Mouse (Mus musculus) right cerebral cortex, postnatal 36 days (tissue): ENCODE measurements around the gene Cacna2d1.
A peak's percentile ranks its signal among the peaks of the same experiment; 100 is the strongest.

ENCODE experiments used
- DNase-seq, 2 experiments: peaks; one replicate each; pipeline ENCODE4 v3.0.0; 2022; ENCODE audit warnings: low spot score in 2 of 2, mixed read lengths in 1 of 2

Gene Cacna2d1

DNA sequence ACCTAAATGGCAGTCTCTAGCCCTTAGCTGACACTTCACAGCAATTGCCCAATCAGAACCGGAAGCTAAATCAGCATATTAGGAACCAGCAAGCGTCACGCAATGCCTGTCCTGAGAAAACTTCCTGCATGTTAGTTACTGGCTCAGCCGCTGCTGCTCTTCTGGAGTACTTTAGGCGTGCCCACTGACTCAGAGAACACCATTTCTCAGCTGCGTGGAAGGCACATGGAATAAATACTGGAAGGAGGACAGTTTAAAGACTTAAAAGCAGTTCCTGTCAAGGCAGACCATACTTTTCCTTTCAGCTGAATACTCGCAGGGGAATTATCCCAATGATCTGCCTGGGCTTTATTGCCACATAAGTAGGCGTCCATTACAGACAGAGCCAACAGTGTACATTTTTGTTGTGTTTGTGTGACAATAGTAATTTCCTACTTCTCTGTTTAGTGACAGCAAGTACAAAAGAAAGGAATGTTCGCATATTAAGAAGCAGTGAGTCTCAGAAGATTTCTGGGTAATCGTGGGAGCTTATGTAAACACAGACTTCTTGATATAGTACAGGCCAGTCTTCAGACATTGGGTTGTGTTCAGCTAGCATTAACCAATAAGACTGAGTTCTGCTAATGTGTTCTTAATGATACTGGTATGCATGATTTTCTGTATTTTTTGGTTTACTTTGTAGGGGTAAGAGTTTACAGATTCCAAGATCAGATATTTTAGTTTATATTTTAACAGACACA lies 113.1 kb downstream of the Cacna2d1 start:
- peak in 1 of 2 experiments; percentile 10 for DNase-seq

DNA sequence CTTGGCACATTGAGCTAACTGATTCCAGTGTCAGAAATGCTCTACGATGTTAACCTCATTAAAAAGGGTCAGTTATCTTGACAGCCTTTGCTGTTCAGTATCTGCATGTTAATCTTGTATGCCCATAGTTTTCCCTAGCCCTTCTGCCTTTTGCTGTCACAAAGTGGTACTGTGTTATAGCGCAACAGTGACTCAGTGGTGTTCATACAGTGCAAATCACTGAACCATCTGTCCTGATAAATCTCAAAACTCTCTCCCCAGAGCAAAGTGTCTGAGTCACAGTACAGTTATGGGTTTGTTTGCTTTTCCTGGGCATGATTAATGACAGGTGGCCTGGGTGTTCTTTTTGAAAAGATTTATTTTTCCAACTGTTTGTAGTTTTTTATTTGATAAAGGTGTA lies 122.3 kb downstream of the Cacna2d1 start:
- DNase-seq, result no peak

DNA sequence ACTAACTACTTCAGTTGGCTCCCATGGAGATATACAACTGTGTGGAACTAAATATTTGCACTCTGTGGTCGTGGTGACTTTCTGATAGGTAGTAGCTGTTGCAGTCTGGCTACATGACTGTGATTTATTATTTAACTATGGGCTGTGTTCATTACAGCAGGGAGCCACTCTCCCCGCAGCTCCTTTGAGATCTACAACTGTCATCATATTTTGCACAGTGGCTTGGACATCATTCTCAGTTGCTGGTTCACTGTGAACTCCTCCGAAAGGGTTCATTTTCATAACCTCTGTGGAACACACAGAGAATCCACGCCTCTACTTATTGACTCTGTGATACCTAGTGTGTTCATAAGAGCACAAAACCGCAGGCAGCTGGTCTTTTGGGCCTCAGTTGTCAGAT lies 128.3 kb downstream of the Cacna2d1 start:
- no peak for DNase-seq

DNA sequence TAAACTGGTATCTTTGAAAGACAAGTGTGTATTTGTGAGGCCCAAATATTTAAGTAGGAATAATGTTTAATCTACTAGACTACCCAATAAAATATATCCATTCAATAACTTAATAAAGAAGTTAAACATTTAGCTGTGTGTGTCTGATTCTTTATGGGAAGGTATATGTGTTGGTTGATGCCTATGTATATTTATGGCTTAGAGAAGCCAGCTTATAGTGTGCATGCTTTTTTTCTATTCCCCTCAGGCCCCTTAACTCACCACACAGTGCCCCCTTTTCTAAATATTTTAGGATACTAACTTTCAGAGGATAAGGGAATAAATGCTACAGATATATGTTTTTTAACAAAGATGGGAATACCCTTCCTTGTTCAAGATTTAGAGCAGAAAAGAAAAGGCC lies 128.8 kb downstream of the Cacna2d1 start:
- no peak for DNase-seq

DNA sequence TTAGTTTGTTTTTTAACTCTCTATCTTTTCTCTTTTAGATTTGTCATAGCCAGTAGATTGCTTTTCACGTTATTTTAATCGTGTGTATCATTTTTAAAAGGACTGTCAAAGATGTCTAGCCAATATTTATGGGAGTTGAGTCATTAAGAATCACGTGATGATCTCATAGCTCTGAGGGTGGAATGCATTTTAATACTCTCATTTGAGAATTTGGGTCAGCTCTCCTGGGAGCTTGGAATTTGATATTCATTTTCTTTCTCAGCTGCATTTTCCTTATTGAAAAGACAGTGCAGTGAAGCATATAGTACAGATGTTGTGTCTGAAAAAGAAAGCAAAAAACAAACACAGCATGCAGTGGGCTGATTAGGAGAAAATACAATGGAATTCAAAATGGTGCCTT lies 129.5 kb downstream of the Cacna2d1 start:
- no peak for DNase-seq

DNA sequence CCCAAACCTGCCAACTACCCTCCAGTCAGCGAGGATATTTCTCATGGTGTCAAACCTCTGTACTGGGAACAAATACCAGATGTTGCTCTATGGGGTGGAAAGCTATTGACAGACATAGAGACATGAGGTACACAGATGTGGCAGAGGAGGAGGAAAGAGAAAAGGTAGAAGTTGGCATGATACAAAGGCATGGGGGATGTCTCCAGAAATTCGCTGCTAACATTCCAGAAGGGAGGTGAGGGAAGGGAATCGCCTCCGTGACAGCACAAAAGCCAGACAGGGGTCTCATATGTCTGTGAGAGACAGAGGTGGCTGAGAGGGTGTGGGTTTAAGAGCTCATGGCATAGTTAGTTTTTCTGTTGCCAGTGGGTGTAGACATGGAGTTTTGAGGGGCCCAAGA lies 131.3 kb downstream of the Cacna2d1 start:
- DNase-seq, result no peak

DNA sequence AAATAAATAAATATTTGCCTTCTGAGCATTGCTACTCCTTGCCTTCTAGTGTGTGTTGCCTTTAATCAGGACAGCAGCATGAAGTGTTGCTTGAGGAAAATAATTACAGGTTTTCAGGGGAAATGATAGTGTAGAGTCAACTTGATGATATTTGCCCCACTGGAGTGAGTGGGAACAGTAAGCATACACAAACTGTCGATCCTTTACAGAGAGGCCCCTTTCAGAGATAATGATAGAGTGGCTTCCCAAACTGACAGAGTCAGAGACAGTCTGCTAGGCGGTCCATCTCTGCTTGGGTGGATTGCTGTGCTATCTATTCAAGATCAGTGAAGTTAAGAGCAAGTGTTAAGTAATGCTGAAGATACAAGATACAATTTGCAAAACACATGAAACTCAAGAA lies 147.8 kb downstream of the Cacna2d1 start:
- no peak for DNase-seq

DNA sequence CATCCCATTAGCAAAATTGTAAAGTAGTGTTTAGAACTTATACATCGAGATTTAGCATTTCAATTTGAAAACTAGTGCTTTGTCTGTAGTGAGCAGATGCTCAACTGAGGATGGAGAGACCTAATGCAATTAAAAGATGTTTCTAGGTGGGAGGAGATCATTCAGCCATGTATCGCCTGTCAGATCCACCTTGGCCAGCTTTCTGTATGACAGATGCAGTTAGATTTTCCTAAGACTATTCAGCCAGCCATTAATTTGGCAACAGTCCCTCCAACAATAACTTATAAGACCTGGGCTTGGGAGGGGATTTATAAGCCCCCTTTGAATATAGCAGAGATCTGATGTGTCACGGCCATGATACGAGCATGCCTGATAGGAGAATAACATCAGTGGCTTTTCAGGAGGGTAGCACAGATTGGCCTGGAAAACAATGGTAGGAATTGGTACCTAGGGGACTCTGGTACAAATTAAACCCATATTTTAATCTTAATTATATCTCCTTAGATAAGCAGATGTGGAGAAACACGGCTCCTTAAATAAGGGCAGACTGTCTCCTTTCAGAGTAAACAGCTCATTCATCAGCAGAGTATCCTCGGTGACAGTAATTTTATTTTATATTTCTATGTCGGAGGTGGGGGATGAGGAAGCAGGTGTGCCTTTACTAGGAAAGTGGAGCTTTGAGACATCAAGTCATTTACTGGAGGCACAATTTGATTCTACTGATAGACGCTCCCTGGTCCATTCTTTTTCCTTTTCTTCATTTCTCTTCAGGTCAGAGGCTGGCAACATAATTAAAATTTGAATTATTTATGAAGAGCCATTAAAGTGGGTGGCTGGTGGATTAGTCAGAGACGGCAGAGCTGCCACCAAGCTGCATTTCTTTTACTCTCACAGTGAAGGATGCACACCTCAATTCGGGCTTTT lies 152.8 kb downstream of the Cacna2d1 start:
- no peak for DNase-seq

DNA sequence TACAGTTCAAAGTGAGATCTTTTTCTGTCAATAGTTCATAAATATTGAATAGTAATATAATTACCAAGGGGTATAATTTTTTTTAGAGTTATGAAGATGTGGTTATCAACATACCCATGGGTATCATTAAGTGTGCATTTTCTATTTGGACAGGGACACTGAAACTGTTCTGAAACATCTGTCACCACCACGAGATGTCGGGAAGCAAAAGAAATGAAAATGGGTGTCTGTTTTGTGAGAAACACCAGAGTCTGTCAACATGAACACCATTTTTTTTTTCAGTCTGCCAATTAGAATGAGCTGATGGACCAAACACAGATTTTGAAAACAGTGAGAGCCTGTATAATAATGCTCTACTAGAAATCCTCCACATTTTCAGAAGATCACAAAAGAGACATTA lies 153.5 kb downstream of the Cacna2d1 start:
- no peak for DNase-seq

DNA sequence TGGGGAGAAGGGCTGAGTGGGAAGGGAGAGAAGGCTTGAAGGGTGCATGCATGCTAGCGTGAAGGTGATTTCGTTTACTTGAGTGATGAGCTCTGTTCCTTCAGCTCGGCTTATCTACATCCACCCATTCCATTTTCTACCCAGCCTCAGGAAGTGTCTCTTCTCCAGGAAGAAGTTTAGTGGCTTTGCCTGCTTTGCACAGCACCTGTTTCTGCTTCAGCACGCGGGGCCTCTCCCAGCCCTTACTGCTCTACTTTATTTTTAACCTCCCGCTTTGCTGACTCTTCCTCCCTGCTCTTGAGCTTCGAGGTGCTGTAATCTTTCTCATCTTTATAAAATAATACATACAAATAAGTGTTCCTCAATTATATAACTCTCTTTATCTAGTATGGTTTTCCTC lies 158.0 kb downstream of the Cacna2d1 start:
- peak in 1 of 2 experiments; percentile 7 for DNase-seq

DNA sequence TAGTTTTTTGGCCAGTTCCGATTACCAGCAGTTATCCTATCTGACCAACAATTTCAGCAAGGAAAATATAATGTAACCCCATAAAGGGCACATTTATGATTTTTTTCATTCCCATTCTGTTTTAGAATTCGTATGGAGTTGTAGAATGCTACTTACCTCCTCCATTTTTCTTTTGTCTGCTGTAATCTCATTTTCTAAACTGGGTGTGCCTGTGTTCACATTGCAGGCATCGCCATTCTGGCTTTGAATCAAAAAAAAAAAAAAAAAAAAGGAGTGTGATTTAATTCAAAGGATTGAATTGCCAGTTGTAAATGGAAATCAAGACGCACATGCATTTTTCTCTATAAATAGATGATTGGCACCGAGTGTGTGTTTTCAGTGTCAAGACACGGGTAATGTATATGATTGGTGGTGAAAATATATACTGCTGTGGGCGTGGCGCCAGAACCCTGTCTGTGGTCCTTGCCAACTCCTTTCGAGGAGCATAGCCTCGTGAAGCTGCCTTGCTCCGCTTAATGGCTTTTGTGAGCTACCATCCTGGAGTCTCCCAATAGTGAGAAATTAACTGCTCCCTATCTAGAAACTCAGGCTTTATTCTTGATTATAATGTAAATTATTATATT lies 158.7 kb downstream of the Cacna2d1 start:
- DNase-seq, result no peak

DNA sequence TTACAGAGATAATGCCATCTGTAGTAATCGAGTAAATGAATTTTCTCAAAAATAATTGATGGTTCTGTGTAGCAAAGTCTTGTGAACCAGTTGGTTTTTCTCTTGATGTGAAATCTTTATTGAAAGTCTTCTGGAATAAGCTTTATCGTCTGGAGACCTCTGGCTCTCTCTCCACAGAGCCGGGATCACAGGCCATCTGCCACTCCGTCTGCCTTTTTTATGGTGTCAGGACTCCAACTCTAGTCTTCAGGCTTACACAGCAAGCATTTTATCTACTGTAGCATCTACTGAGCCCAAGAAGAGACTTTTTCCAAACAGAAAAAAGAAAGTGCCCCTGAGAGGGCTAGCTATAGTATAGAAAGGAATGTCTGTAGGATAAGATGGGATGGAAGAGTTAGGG lies 160.9 kb downstream of the Cacna2d1 start:
- DNase-seq, result no peak

DNA sequence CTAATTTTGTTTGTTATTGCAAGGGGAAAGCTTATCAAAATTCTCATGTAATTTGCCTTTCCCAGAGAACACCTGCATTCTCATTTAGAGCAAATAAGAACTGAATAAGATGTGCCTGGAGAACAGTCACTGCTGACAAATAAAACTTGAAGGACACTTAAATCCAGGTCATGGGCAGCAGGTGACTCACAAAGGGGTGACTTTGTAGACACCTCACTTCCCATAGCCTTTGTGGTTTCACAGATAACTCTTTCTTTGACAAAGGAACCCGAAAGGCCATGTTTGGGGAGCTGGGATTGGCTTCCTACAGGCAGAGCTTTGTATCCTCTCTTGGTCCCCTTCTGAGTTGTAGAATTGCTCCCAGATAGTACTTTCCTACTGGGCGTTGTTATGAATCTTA lies 164.3 kb downstream of the Cacna2d1 start:
- no peak for DNase-seq

DNA sequence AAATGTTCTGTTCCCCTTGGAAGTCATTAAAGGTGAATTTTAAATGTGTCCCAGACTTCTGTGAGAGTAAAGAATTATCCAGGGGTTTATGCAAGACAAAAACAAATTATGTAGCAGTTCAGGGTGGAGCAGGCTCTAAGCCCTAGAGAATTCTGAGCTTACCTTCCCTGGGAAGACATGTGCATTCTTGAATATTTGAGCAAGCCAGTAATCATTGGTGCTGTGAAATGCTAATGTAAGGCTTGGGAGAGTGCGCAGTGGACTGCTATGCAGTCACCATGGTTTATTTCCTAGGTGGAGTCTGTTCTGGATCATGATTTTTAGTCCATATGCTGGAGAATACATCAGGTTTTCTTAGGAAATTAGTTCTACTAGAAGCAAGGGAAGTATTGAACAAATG lies 167.3 kb downstream of the Cacna2d1 start:
- no peak for DNase-seq

DNA sequence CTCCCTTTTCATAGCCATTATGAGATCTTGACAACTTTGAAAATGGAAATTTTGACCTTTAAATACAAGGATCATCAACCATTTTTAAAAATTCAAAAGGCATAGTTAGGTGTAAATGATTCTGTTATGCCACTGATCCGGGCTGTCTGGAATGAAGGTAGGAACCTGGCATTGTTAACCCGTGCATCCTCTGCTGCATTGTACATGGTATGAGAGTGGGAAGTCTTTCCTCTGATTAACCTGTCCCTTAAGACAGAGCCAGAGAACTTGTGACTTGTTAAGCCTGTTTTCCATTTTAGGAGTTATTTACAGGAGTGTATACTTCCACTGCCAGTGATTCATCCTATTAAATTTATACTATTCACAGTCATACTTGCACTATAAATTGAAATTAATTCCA lies 171.2 kb downstream of the Cacna2d1 start:
- DNase-seq, result no peak

DNA sequence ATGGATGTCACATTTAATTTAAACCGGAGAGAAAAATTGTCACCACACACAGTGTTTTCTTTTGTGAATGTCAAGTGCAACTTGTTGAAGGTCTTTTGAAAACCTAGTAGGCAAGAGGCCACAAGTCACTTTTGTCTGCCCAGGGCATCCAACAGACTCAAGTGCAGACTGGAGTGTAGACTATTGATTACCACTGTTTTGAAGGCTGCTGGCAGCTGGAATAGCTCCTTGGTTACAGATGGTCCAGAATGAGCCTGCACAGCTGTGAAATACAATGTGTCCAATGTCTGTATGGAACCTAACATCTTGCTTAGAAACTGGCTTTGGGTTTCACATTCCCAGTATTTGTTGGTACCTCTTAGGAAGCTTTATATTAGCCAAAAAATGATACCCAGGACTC lies 176.2 kb downstream of the Cacna2d1 start:
- no peak for DNase-seq

DNA sequence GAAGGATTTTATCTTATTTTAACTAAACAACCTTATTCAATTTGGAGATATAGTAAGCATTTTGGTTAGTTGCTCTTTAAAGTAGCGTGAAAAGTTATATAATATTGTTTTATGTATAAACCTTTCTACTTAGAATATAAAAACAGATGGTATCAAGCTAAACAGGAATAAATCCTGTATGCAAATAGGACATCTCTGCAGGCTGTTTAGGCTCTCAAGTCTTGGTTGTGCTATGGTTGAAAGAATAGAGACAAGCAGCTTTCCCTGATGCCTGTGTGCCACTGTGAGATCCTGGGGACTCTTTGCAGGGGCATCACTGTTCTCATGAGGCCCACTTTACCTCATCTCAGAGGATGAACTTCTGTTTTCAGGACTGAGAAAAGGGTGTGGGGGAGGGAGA lies 179.4 kb downstream of the Cacna2d1 start:
- no peak for DNase-seq

DNA sequence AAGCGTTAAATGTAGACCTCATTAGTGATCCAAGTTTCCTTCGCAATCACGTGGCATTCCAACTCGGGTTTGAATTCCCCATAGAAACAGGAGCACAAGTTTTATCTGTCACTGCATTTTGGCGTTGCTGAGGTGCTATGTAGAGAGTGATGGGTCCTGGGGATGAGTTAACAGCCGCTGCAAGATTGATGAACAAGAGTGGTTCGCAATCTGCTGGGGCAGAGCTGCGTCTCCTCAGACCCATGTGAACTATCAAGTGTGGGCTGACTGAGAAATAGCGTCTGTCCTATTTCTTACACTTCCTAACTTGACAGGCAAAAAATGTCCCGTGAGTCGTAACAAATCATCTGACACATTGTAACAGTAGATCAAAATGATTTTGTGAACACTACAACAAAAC lies 186.8 kb downstream of the Cacna2d1 start:
- DNase-seq, result no peak

DNA sequence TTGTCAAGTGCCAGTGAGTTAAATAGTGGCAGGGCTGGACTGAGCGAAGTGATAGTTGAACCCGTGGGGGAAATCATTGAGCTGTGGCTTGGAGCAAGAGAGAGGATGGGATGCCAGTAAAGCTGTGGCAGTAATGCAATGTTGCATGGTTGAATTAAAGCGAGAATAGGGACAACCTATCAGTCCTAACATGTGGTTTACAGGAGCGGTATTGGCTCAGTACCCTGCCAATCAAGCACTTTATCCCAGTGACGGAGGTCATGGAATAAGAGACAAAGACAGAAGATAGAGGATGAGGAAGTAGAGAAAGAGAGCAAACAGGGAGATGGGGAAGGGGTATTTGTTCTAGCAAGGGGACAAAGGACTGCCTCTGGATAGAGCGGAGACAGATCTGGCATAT lies 187.6 kb downstream of the Cacna2d1 start:
- DNase-seq, result no peak

DNA sequence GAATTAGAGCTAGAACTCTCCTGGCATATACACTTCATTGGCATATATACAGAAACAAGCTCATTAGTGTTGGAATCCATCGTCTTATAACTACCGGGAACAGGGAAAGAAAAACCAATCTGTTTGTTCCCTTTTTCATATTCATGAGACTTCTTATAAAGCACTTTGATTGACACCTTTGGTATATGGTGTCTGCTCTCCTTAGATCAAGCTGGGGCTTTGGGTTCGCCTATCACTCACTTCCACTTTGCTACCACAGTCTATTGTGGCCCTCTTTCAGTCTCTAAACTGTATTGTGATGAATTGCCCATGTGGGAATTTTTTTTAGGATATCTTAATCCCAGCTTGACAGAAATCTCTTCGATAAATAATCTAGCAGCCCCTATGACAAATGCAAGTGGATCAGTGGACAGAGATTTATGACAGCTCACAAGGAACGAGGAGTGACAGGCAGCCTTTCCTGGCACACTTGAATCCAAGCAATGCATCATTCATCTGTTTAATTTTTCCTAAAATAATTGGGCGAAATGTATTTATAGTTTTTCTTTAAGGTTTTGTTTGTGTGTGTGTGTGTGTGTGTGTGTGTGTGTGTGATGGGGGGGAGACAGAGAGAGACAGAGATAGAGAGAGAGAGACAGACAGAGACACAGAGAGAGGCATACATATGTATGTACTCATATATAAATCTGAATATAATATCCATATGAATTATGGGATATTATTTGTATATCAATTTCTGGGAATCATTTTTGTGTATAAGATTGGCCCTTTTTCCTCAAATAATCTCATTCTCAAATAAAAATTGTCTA lies 200.0 kb downstream of the Cacna2d1 start:
- DNase-seq, result no peak

DNA sequence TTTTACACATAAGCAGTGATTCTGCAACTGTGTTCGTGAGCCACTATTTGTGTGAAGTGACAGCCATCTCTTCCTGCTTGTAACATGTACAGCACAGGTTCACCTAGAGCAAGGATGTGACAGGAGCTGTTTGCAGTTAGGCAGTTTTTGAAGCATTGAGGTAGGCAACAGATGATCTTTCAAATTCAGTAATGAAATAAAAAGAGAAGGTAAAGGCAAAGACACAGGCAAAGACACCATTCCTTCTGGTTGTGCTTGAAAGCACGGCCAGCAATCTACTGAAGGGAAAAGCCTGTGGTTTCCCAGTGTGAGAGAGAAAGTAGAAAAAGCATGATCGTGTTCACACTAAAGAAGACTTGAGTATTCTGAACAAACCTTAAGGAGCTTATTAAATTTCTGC lies 201.5 kb downstream of the Cacna2d1 start:
- DNase-seq, result no peak

DNA sequence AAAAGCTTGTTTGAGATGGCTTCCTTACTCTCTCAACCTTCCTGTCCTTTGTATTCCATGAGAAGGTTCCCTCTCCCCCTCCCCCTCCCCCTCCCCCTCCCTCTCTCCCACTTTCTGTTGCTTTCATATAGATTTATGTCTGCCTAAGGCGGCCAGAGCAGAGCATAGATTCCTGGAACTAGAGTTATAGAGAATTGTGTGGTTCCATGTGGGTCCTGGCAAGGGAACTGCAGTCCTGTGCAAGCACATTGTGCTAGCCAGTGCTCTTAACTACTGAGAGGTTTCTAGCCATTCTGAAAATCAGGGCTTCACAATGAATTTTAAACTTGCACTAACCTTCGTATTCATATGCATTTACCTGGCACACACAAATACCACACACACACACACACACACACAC lies 202.3 kb downstream of the Cacna2d1 start:
- no peak for DNase-seq
